Mouse (Mus musculus): ENCODE measurements around the gene Rps3a1.
A peak's percentile ranks its signal among the peaks of the same experiment; 100 is the strongest.

Gene Rps3a1

DNA sequence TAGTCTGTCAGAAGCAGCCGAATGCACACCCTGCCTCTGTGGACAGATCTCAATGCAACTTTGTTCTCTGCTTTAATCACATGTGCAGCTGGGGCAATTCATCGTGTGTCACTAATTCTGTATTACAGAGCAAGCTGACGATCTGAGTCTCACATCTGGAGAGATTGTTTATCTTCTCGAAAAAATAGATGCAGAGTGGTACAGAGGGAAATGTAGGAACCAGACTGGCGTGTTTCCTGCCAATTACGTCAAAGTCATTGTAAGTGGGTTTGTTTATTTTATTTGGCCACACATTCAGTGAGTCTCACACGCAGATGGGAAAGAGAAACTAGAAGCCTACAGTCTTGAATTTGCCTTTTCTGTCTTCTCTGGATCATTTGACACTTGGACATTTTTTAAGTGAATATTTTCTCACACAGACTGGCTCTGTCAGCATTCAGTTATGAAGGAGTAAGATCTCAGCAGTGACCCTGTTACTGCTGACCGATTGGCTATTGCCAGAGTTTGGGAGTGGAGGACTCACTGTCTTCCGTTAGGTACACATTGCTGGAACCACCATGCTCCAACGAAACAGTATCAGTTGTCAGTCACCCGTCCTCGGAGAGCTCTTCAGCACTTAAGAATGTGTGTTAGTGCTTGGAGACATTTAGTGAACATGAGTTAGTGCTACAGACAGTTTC is 27.7 kb downstream of the Rps3a1 start:
- DNase-seq: peak; percentile 96

DNA sequence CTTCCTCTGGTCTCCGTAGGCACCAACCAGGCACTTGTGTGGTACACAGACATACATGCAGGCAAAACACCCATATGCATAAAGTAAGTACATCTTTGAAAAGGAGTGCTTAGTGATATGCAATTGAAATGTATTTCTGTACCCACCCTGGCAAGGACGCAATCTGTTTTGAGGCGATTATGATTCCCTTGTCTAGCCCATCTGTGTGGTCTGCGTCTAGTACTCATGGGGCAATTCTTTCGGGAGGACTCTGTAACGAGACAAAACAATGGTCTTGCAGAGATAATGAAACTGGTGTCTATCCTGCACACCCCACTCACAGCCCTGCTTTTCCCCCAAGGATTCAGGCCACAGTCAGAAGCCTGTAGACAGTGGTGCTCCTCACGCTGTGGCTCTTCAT is 29.7 kb downstream of the Rps3a1 start:
- peak; percentile 51 for DNase-seq

DNA sequence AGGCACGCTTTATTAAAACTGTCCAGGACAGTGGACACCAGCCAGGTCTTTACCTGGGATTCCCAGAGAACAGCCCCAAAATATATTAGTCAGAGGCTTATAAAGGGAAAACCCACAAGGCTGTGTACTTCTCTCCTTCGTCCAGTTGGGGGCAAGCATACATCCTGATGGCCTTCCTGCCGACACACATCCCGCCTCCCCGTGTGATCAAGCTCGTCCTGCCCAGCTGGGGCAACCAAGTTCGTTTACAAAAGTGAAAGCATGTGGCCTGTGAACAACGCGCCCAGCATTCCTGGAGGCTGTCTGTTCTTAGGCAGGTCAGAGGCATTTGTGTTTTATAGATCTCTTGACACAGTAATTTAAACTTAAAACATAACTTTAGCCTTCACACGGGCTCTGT is 32.4 kb downstream of the Rps3a1 start:
- DNase-seq: peak; percentile 95

DNA sequence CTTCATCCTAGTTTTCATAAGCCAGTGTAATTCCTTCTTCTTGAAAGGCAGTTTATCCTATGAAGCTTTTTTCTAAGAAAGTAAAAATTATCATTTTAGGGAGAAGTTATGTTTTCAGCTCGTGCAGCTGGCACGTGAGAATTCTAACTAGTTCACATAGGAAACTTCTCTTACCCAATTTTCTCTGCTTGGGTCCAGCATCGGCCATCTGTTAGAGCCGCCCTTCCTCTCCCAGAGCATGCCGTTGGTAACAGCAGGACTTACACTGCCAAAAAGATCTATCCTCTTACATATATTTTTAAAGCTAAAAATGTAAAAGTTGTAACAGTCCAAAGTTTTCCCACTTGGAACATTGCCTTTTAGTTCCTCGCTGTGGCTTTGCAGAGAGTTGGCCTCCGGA is 33.4 kb downstream of the Rps3a1 start:
- peak; percentile 79 for DNase-seq

DNA sequence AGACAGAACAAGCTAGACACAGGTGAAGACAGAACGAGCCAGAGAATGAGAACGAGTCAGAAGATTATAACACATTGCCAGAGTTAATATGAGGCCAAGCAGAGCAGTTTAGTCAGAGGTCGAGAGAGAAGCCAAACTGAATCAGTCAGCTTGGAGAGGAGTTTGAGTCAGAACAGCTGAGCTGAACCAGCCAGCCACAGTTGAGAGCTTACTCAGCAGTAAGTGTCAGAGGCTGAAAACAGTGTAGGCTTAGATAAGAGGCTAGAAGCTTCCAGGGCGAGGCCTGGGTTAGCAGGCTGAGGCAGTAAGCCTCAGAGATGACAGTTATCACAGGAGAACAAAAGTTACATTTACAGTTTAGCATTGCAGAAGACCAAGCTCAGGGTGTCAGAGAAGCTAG is 33.9 kb downstream of the Rps3a1 start:
- peak; percentile 36 for DNase-seq

DNA sequence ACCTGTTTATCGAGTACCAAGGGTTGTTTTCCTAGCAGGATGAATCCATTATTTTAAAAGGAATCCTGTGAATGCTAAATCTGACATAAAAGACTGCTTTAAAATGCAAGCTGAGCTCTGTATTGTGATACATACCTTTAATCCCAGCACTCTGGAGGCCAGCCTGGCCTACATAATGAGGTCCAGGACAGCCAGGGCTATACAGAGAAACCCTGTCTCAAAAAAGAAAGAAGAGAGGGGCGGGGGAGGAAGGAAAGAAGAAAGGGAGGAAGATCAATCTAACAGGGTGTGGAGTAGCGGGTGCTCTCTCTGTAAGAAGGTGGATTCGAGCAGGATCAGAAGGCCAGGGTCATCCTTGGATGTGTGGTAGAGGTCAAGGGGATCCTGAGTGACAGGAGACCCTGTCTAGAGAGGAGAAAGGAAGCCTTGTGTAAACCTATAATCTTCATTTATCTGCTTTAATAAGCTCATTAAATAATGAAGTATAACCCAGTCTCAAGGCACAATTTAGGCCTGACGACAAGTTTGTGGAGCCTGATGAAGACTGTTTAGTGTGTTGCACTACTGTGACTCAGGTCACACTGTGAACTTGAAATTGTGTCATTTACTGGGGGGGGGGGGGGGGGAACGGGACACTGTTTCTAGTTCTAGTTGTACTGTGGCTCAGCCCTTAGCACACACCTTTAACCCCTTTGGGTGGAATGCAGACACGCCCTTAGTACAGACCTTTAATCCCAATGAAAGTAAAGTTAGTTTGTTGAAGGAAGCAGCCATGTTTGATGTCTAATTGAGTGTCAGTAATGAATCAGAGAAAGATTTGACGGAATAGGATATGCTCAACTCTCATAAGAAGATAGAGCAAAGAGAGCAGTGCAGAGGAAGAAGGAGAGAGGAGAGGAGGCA is 34.6 kb downstream of the Rps3a1 start:
- DNase-seq: peak; percentile 69

DNA sequence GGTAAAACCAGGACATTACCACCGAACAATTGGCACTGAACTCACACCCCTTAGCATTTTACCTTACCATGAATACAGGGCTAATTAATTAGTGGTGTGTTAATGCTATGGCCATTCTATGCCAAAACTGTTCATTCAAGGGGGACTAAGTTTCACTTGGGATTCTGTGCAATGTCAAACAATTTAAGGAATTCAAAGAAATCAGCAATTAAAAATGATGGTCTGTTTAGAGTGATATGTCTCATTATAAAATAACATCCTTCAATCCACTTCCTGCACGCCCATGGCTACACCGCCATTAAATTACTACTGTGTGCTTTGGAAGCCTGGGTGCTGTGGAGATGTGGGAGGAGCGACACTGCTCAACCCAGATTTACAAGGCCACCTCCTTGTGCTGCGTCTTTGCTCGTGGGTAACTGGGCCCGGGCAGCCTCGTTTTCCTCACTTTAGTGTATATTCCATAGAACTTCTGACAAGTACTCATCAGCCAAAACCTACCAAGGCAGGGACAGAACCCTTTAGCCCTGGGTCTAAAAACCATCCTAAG is 36.3 kb downstream of the Rps3a1 start:
- DNase-seq: no peak

DNA sequence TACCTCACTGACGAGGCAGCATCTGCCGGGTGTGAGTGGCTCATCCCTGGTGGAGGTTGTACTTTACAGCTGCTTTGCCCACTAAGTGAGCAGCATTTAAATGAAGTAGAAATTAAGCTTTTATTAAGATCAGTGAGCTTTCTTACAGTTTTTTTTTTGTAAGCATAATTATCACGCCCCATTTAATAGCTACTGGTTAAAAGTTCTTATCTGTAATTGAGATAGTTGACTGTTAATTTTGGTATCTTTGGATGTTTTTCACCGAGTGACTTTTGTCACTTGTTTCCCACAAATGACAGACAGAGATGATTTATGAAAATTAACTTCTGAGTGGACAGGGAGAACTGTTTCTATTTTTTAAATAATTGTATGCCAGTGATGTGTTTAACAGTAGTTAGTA is 37.6 kb downstream of the Rps3a1 start:
- DNase-seq: no peak

DNA sequence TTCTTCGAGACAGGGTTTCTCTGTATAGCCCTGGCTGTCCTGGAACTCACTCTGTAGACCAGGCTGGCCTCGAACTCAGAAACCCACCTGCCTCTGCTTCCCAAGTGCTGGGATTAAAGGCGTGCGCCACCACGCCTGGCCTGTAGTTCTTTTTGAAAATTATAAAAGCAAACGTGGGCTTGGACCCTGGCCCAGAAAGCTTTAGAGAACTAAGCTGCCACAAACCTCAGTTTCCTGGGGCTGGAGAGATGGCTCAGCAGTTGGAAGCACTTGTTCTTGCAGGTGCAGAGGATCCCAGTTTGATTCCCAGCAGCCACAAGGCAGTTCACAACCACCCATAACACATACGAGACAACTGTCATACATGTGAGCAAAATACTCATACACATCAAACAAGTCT is 38.1 kb downstream of the Rps3a1 start:
- peak; percentile 48 for DNase-seq

DNA sequence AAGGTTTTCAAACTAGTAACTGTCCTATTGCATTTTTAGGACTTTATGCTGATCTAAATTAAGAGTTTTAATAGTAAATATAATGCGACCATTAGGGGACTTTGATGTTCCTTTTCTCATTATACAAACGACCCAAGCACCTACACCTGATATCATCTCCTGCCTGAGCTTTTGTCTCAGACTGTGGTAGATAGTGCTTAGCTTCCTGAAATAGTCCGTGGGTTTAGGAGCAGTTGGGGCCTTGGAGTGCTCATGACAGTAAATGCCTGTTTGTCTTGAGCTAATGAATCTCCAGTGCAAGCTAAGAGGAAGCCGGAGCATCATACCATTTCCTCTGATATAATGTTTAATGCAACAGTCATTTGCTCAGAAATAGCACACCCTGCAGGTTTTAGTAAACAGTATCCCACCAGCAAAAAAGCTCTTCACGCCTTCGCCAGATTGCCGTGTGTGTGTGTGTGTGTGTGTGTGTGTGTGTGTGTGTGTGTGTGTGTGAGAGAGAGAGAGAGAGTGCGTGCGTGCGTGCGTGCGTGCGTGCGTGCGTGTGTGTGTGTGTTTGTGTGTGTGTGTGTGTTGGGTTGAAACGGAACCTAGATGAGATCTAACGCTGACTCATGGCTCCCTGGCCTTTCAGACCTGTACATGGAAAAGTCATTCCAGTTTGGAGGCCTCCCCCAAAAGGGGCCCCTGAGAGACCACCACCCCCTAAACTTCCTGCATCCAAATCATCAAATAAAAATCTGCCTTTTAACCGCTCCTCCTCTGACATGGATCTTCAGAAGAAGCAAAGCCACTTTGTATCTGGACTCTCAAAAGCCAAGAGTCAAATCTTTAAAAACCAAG is 38.8 kb downstream of the Rps3a1 start:
- peak; percentile 40 for DNase-seq

DNA sequence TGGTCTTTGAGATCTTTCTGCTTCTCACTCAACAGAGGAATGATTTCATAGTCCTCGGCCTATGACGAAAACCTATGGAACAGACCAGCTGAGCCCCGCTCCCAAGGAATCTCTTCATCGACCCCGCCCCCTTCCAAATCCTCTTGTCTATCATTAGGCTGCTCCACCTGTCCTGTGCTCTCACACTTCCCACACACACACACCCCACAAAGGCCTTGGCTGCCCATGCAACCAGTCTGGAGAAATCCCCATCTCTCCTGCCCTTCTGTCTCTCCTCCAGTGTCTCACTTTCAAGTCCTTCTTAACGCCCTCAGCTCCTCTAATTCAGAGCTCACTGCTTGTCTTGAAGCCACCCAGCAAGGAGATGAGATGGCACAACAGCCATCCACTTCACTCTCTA is 40.5 kb downstream of the Rps3a1 start:
- DNase-seq: peak; percentile 68

DNA sequence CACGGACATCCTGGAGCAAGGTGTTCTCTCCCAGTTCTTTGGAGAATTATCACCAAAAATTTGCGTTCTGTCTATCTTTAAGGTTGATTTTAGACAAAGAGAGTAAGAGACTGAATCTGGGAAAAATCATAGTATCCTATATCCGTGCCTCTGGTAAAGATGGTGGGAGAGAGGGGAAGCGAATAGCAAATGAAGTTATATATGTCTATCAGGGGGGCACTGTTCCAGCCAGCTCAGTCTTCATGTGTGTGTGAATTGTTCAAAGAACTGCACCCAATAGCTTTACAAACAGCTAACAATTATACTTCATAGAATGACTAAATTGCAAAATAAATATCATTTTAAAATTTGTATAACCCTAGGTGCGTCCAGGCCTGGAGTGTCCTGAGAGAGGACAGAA is 48.6 kb downstream of the Rps3a1 start:
- DNase-seq: no peak

DNA sequence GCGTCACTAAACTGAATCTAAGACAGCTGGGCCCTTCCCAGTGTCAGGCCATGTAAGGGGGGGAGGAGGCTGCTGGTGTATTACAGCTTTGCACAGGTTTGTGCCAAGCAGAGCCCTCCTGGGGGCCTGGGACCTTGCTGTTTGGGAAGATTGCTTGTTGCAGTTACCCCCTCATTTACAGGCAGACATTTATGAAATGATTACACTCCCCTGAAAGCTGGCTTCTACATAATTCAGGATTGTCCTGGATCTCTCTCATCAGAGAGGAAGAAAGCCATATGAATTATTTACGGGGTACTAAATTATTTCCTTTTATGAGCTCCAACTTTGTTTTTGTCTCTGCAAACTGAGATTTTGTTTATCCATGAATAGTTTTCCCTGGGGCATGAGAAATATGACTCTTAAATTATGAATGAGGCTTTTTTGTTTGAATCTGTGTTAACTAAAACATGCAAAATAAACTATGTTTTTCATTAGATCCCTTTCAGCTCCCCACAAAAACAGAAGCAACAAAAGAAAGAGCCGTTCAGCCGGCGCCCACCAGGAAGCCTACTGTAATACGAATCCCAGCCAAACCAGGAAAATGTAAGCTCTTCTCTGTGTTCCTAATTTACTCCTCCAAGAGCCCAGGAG is 49.2 kb downstream of the Rps3a1 start:
- no peak for DNase-seq
